Mouse (Mus musculus) brain, adult 2 months (tissue): ENCODE data around the gene Snapin.
A peak's percentile ranks its signal among the peaks of the same experiment; 100 is the strongest.

Source experiments
- DNase-seq: peaks from one replicate; pipeline ENCODE4 v3.0.0; 2011; ENCODE audit warnings: low read depth, low spot score

The Snapin gene

GRCm38 (mm10) chr3:90490696-90491256, at the start of gene Snapin:
Gene Snapin, minus strand, starts transcription at chr3:90491033.
- peak; percentile 97 for DNase-seq

DNA sequence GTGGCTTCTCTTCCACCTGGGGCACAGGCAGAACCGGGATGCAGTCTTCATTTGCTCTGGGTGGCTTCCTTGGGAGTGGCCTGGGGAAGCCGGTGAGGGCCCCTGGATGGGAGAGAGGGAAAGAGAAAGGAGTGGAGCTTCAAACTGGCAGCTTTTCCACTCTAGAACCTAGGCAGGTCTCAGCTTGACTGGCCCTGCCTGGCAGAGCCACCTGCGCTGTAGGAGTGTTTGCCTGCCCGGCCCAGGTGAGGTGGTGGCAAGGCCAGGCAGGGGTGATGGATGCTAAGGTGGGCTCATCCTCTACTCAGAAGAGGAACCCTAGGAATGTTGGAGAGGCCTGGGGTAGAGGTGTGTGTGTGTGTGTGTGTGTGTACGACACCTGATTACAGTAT, 47.1 kb upstream of the Snapin start:
- no peak for DNase-seq

GRCm38 (mm10) chr3:90537141-90537904, 46.5 kb upstream of the Snapin start, which contains the start of gene S100a16:
Gene S100a16, plus strand, starts transcription at chr3:90537254.
- peak; percentile 87 for DNase-seq

DNA sequence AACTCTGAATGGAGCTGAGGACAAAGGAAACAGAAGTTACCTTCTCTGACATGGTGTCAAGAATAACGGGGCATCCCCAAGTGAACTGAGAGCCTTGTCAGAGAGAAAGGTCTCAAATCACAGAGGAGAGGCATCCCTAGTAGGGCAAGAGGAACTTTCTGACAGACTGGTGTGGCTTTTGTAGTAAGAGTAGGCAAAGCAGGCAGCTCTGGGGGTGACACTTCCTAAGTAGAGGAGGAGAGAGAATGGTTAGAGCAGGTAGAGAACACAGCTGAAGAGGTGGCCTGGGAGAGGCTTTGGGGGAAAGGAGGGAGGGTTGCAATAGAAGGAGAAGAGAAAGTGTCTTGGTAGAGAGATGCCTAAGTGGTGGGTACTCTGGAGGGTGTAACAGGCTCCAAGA, 44.6 kb upstream of the Snapin start:
- no peak for DNase-seq

- DNase-seq = no peak
Measured at GRCm38 (mm10) chr3:90531713-90532112, 40.9 kb upstream of the Snapin start.

- no peak for DNase-seq
Measured at GRCm38 (mm10) chr3:90527291-90527873, 36.5 kb upstream of the Snapin start.

DNA sequence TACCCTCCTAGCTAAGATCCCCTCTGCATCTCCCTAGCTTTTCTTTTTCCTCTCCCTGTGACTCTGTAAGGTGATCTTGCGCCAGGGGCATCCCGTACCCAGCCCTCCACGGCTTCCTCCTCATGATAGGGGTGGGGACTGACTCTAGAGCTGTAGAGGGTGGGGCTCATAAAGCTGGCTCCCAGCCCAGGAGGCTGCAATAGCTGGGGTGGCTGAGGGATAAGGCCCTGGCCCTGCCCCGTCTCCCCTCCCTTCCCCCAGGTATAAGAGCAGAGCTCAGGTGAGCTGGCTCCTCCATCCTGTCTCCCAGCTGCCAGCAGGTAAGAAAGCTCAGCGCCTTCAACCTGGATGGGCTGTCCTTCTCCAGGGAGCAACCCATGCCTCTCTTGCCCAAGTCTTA, 35.7 kb upstream of the Snapin start, which contains the start of gene S100a14:
S100a14 (plus strand) TSS at position 277 of the 400 bp plus-strand sequence.
- no peak for DNase-seq

GRCm38 (mm10) chr3:90526076-90526475, 35.2 kb upstream of the Snapin start:
- no peak for DNase-seq

DNA sequence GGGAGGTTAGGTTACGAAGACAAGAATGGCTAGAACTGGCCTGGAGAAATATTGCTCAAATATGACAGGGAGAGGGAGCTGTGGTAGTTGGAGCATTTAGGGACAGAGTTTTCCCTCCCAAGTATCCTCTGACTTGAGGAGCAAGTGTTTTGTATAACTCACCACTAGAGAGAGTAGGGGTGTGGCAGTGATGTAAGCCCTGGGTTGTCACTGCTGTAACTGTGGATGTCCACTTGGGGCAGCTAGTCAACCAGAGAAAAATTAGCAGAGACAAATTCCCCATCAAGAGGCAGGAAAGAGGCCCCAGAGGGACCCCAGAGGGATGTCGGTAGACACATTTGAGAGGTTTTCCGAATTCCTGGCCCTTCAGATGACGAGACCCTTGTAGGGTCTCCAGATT, 34.6 kb upstream of the Snapin start:
- DNase-seq = peak; percentile 87

DNA sequence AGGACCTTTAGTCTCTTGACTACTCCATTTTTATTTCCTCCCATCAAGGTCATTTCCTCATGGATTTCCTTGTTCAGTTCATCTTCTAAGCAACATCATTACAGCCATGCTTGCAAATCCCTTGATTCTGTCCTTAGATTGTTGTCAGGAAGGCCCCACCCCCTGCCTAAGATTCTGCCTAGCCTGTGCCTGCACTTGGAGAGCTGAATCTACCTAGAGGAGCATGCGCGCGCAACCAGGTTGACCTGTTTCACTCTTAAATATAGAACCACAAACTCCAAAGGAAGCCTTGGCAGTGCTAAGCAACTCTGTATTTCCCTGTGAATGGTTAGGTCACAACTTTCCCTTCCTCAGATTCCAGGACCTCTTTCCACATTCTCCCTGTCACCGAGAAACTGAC, 26.9 kb upstream of the Snapin start:
- DNase-seq = no peak

GRCm38 (mm10) chr3:90515789-90516188, 25.0 kb upstream of the Snapin start:
- no peak for DNase-seq

DNA sequence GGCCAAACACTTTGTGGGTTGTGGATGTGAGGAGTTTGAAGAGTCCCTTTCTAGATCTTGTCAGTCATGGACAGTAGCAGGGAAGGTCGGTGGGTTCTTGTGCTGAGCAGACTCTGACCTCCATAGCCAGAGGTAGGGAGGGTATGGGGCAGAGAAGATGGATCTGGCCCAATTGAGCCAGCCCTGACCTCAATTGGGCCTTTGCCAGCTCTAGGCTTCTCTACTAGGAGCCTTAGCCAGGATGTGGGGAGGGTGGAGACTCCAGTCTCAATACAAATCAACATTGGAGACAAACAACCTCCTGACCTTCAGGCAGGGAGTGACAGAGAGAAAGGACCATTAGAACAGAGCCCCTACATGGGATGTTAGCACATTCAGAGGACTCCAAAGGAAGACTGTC, 24.4 kb upstream of the Snapin start:
- no peak for DNase-seq

DNA sequence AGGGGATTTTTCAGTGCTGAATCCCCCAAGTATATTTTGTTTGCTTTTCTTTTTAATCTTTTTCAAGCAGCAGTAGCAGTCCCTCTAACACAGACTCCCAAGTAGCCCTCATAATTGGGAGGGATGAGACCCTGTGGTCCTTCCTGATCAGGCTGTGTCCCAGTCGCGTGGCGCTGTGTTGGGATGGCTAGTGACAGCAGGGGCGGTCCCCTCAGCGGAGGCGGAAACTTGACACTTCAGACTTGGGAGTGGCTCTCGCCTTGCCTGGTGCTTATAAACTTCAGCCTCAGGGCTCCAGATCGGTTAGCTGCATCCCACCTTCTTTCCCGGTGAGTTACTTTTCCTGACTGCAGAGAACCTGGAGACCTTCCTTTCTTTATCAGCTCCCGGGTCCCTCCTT, 23.9 kb upstream of the Snapin start:
- DNase-seq = peak; percentile 44

GRCm38 (mm10) chr3:90513796-90514590, 23.2 kb upstream of the Snapin start, which contains the start of the genes S100a1 and S100a13:
Gene S100a1, minus strand, starts transcription at chr3:90514392.
Gene S100a13, plus strand, starts transcription at chr3:90514435.
- DNase-seq = peak; percentile 72

DNA sequence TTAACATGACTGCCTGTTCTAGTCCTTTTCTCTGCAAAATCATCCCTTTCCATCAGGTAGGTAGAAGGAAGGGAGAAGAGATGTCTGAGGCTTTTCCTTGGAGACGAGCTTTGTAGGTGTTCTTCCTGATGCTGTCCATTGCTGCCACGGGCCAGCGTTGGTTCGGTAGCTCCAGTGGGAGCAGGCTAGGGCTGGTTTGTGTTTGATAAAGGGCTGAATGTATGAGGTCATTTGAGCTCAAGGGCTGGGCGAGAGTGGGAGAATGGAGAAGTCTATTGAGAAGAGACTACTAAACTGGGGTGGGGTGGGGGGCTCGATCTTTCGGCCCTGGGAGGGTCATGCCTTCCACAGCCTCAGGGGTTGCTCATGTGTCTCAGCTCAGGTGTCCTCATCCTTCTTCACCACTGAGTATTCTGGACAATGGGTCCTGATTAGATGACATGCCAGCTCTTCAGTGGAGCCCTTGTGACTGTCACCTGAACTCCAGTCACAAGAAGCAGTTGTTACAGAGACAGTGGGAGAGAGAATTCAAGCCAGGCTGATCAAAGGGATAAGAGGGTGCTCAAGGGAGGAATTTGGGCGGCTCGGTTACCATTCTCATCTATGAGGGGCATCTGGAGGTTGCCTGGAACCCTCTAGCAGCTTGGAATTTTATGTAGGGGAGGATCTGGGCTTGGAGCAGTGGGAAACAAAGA, 22.3 kb upstream of the Snapin start:
- no peak for DNase-seq

GRCm38 (mm10) chr3:90512276-90512675, 21.4 kb upstream of the Snapin start:
- DNase-seq = no peak

DNA sequence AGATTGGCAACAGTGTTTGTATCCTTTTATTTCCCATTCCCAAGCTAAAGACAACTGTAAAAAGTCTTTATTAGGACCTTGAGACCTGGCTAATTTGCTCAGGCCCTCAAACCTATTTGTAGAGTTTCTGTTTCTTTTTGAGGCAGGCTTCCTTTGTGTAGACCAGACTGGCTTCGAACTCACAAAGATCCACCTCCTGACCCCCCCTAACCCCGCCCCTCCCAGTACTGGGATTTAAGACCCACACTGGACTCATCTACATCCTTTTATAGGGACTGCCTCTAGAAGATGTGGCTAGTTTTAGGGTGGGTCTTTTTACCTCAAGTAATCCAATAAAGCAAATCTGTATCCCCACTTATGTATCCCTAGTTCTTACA, 18.9 kb upstream of the Snapin start:
- no peak for DNase-seq

GRCm38 (mm10) chr3:90508950-90509746, 18.3 kb upstream of the Snapin start, which contains the start of gene Chtop:
Gene Chtop, minus strand, starts transcription at chr3:90509498.
- peak; percentile 99 for DNase-seq

DNA sequence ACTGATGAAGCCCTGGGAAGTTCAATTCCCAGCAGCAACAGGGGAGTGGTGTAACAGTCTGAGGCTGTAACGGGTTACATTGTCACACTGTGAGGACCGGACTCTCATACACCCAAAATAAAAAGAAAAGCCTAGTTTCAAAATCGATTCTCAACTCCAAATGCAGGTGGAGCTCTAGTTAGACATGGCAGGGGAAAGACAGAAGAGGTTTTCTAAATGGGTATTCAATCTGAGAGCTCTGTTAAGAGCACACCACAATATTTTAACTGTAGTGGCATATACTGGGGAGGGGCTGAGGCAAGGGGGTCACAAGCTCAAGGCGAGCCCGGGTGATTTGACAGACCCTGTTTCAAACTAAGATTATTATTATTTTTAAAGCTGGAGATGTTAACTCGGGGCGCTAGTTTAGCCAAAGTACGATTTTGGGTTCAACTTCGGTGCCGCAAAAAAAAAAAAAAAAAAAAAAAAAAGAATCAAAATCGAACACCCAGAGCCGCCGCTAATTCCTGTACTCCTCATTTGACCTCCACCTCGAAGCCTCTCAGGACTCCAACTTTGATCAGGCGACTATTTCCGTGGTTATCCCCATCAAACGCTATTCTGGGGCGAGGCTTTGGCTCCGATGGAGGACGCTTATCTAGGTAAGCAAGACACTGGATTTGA, 17.6 kb upstream of the Snapin start:
- DNase-seq = no peak

GRCm38 (mm10) chr3:90506362-90506761, 15.5 kb upstream of the Snapin start:
- no peak for DNase-seq
